Mouse (Mus musculus) testis, adult 2 months (tissue): ENCODE data around the gene Cacna1e. TPM values are rescaled to one million over a fixed set of nuclear protein-coding genes. Genes with fewer than 3 reads are reported as not detected.

Source experiments
- H3K27ac ChIP-seq: fragments of 200-500 bp; 2 replicates; pipeline ENCODE4 v1.5.1; 2012; ENCODE audit warnings: low read depth, low read length; ENCODE audit not compliant: control insufficient read depth, insufficient read depth
- H3K27me3 ChIP-seq: fragments of 200-500 bp; 2 replicates; pipeline ENCODE4 v1.6.1; 2012; ENCODE audit warnings: mild to moderate bottlenecking, low read length, moderate library complexity; ENCODE audit not compliant: control insufficient read depth, insufficient read depth
- H3K36me3 ChIP-seq: fragments of 200-500 bp; 2 replicates; pipeline ENCODE4 v1.6.1; 2012; ENCODE audit warnings: mild to moderate bottlenecking, low read length; ENCODE audit not compliant: control insufficient read depth, insufficient read depth
- H3K4me1 ChIP-seq: fragments of 200-500 bp; 2 replicates; pipeline ENCODE4 v1.6.1; 2012; ENCODE audit warnings: low read length; ENCODE audit not compliant: control insufficient read depth, insufficient read depth
- H3K4me3 ChIP-seq: fragments of 200-500 bp; 2 replicates; pipeline ENCODE4 v1.5.1; 2012; ENCODE audit warnings: low read depth, mild to moderate bottlenecking, low read length, moderate library complexity, mixed read lengths; ENCODE audit not compliant: control insufficient read depth
- CTCF ChIP-seq: fragments of 200-500 bp; IDR thresholded peaks from 2 replicates; pipeline ENCODE4 v1.5.1; 2012; ENCODE audit warnings: low read depth, mild to moderate bottlenecking, inconsistent platforms, low read length, moderate library complexity; ENCODE audit not compliant: control insufficient read depth, insufficient read depth, insufficient replicate concordance
- POLR2A ChIP-seq: fragments of 200-500 bp; IDR thresholded peaks from 2 replicates; pipeline ENCODE4 v1.6.1; 2012; ENCODE audit warnings: low read depth, mild to moderate bottlenecking, inconsistent platforms, low read length, moderate library complexity; ENCODE audit not compliant: control insufficient read depth
- polyA plus RNA-seq: library from polyadenylated mRNA; depleted of rRNA; stranded (reverse); fragments of >200 nt; gene quantifications from 2 replicates; pipeline ENCODE4 v1.2.3, GENCODE M21; 2012

Cacna1e gene
- polyA plus RNA-seq, 1 experiment: 1.0 TPM

DNA sequence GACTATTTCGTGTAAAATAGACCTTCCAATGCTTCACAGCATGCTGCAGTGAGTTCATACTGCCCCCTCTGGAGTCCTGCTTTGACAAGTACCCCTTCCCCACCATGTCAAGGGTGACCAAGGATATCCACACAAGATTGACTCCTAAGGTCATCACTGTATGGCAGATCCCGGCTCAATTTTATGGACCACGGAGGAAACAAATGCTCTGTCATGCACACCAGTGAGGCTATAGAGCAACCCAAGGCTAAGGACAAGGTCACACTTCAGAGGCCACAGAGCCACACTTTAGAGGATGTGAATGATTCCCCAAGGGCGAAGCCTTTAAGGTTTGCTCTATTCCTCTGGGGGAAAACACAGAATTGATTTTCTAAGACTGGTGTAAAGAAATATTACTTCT is 410.1 kb downstream of the Cacna1e start:
- TF ChIP-seq POLR2A (no peak), CTCF (no peak)
- Histone ChIP-seq H3K4me3 (no peak overlapping the region), H3K27me3 (no peaks in the 10 kb centered on the region), H3K27ac (no peak overlapping the region), H3K4me1 (no peaks in the 10 kb centered on the region; the same call in 1 of the 2 replicates), H3K36me3 (no peaks in the 10 kb centered on the region)

DNA sequence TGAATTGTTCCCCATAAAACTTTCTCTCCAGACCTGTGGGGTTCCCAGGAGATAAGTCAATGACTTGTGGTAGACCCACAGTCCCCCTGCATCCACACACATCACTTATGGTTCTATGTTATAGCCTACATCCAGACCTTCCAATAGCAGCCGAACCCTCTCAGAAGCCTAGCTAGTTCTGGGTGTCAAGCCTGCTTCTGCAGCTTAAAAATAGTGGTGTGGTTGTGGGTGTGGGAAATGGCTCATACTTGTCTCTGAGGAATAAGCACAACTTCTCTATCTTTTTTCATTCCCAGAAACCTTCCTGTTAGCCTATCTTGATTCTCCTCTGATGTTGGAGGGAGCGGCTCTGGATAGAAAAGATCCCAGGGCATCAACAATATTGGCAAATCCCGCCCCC is 417.0 kb downstream of the Cacna1e start:
- TF ChIP-seq CTCF: no peak
- no peak for TF ChIP-seq POLR2A
- H3K27me3 ChIP-seq: no peaks in the 10 kb centered on the region
- no peak overlapping the region for H3K27ac ChIP-seq
- no peak overlapping the region for H3K4me3 ChIP-seq
- H3K36me3 ChIP-seq: no peaks in the 10 kb centered on the region
- H3K4me1 ChIP-seq: no peaks in the 10 kb centered on the region

DNA sequence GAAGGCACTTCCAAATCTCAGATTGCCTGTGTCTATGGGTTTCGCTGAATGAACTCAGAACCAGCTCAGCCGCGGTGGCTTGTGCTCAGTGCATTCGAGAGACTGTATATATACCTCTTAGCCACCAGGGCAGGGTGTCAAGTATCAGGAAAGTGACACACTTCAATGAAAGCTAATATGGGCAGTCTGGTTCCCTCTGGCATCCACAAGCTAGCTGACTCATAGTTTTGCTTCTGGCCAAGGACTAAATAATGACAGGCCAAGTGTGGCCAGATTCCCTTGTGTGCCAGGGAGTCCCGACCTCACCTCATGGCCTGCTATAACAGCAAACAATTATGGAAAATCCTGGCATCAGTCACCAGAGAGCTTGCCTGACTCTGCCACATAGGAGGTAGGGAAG is 422.8 kb downstream of the Cacna1e start:
- H3K27ac ChIP-seq: no peak overlapping the region
- no peaks in the 10 kb centered on the region for H3K36me3 ChIP-seq
- H3K4me1 ChIP-seq: no peaks in the 10 kb centered on the region
- no peak overlapping the region for H3K4me3 ChIP-seq
- TF ChIP-seq POLR2A (no peak), CTCF (no peak)
- no peaks in the 10 kb centered on the region for H3K27me3 ChIP-seq

DNA sequence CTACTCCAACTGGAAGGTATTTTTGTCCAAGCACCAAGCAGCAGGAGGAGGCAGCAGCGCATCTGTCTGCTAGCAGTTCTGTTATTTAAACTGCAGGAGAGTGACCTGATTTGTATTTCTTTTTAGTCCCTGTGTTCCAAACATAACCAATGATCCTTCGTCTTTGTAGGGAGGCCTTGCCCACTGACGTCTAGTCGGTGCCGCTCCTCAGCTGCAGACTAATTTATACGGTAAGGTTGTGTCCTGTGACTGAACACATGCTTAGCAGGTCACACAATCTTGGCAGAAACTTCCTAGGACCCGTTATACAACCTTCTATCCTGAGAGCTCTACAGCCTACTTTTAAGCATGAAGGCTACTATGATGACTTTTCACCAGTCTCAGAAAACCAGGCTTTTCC is 424.2 kb downstream of the Cacna1e start:
- no peak overlapping the region for H3K4me3 ChIP-seq
- H3K4me1 ChIP-seq: no peaks in the 10 kb centered on the region
- no peaks in the 10 kb centered on the region for H3K36me3 ChIP-seq
- TF ChIP-seq CTCF (no peak), POLR2A (no peak)
- no peaks in the 10 kb centered on the region for H3K27me3 ChIP-seq
- H3K27ac ChIP-seq: no peak overlapping the region

DNA sequence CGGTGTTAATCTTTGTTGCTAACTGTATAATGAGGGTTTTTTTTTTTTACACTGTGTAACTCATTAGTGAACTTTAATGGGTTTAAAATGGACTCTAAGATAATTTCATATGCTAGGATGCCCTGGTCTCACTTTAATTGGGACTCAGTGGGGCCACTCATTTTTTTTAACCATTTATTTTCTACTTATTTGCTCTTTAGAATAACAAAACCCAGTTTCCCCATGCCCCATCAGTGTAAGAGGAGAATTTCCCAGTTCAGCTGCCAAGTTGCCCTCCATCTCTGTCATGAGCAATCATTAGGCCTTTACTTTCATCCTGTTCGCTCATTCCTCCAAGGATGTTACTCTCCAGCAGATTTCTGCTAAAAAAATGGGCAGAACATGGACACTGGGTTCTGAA is 425.7 kb downstream of the Cacna1e start:
- no peak overlapping the region for H3K4me3 ChIP-seq
- H3K4me1 ChIP-seq: no peaks in the 10 kb centered on the region
- H3K27me3 ChIP-seq: no peaks in the 10 kb centered on the region
- no peak for TF ChIP-seq CTCF
- TF ChIP-seq POLR2A: no peak
- H3K36me3 ChIP-seq: no peaks in the 10 kb centered on the region
- H3K27ac ChIP-seq: no peak overlapping the region

DNA sequence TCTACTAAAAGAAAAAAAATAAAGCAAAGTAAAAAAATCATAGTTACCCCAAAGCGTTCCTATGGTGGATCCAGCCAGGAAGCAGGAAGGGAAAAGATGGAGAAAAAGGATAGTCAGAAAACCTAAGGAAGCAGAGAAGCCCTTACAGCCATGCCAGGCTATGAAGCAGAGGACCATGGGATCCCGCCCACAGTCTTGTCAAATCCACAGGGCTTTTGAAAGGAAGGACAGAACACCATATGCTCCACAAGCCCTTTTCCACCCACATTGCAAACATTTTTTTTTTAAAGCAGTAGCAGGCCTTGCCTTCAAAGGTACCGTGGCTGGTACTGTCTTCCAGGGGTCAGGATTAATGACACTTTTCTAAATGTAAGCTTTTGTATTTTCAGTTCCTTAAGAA is 433.5 kb downstream of the Cacna1e start:
- Histone ChIP-seq H3K4me3 (no peak overlapping the region), H3K27me3 (no peaks in the 10 kb centered on the region), H3K27ac (no peak overlapping the region), H3K36me3 (no peaks in the 10 kb centered on the region), H3K4me1 (no peaks in the 10 kb centered on the region)
- TF ChIP-seq CTCF: no peak
- TF ChIP-seq POLR2A: no peak

DNA sequence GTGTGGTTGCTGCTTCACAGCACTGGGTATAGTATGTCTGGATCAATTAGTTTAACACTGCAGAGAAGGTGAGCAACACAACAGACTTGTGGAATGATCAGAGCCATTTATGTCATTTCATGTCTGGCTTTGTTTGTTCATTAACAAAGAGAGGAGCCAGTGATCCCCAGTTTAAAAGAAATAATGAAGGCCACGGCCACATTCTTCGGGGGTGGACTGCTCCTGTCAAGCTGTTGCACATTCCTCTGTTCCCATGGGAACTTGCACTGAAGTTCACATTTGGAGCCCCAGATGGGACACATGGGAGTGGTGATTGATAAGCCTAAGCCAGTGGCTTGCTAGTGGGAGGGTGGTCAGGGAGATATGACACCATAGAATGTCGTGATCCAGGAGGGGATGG is 437.8 kb downstream of the Cacna1e start:
- no peaks in the 10 kb centered on the region for H3K4me1 ChIP-seq
- H3K27me3 ChIP-seq: no peaks in the 10 kb centered on the region
- no peak overlapping the region for H3K27ac ChIP-seq
- no peak overlapping the region for H3K4me3 ChIP-seq
- TF ChIP-seq CTCF (no peak), POLR2A (no peak)
- no peaks in the 10 kb centered on the region for H3K36me3 ChIP-seq

DNA sequence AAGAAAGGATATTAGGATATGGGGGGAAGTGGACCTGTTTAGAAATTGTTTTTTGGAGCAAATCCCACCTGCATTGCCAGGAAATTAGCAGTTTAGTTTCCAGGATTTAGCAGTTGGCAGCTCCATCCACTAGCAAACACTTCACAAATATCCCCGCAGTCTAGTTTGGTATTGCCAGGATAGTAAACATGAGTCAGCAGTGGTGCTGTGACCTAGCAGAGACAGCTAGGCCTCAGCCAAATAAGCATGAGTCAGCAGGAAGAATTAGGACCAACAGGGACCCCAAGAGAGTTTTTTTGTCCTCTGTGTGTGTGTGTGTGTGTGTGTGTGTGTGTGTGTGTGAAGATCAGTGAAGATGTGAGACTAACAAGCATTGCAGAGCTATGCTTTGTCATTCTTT is 450.8 kb downstream of the Cacna1e start:
- Histone ChIP-seq H3K27ac (no peak overlapping the region), H3K4me3 (no peak overlapping the region), H3K4me1 (no peaks in the 10 kb centered on the region), H3K27me3 (no peaks in the 10 kb centered on the region), H3K36me3 (no peaks in the 10 kb centered on the region)
- no peak for TF ChIP-seq POLR2A
- TF ChIP-seq CTCF: no peak
